Mouse (Mus musculus): ENCODE measurements around the gene Pnmal2.

Pnmal2 gene

GRCm38 (mm10) chr7:16994400-16994799 lies 49.9 kb downstream of the Pnmal2 start:
- in situ Hi-C loops (cut with MboI; ENCODE audit: unreplicated experiment in 2 of 2): loop anchor here in 1 of 2 experiments (10.0 kb wide), 1 partner anchor 60 kb away; no protein-coding TSS in a partner anchor

- in situ Hi-C loops (cut with MboI; ENCODE audit: unreplicated experiment in 2 of 2): loop anchor here (5.0 to 10.0 kb wide), 2 partner anchors 43 to 61 kb away; no protein-coding TSS in a partner anchor
Observed at GRCm38 (mm10) chr7:16995345-16995744, 50.9 kb downstream of the Pnmal2 start.
